Mouse (Mus musculus) stomach, embryonic 15.5 days (tissue): ENCODE measurements around the gene Chn1. TPM values are rescaled to one million over a fixed set of nuclear protein-coding genes. Genes with fewer than 3 reads are reported as not detected.

Experiments
- ATAC-seq: fragments of 200-750 bp; cut with Nextera tagmentation; 2 replicates; pipeline ENCODE4 v1.8.0; 2017; ENCODE audit warnings: low read depth, moderate number of reproducible peaks, moderate TSS enrichment; ENCODE audit not compliant: insufficient read depth, low FRiP score
- H3K27ac ChIP-seq: fragments of 300-500 bp; sonication (generic); 2 replicates; pipeline ENCODE4 v1.5.1; 2015; ENCODE audit warnings: mild to moderate bottlenecking, inconsistent platforms
- H3K27me3 ChIP-seq: fragments of 300-500 bp; sonication (generic); replicated peaks from 2 replicates; pipeline ENCODE4 v1.6.1; 2015; ENCODE audit warnings: inconsistent platforms
- H3K36me3 ChIP-seq: fragments of 300-500 bp; sonication (generic); 2 replicates; pipeline ENCODE4 v1.6.1; 2015; ENCODE audit warnings: inconsistent platforms
- H3K4me1 ChIP-seq: fragments of 300-500 bp; sonication (generic); 2 replicates; pipeline ENCODE4 v1.6.1; 2015; ENCODE audit warnings: inconsistent platforms
- H3K4me2 ChIP-seq: fragments of 300-500 bp; sonication (generic); 2 replicates; pipeline ENCODE4 v1.6.1; 2015; ENCODE audit warnings: mild to moderate bottlenecking, inconsistent platforms
- H3K4me3 ChIP-seq: fragments of 300-500 bp; sonication (generic); replicated peaks from 2 replicates; pipeline ENCODE4 v1.5.1; 2015; ENCODE audit warnings: inconsistent platforms
- H3K9ac ChIP-seq: fragments of 300-500 bp; sonication (generic); 2 replicates; pipeline ENCODE4 v1.6.1; 2015; ENCODE audit warnings: inconsistent platforms
- H3K9me3 ChIP-seq: fragments of 300-500 bp; sonication (generic); 2 replicates; pipeline ENCODE4 v1.6.1; 2016; ENCODE audit warnings: inconsistent platforms
- WGBS: fragments of 180-500 bp; shearing (Covaris S2); methylation state at CpG from one replicate; pipeline ENCODE4 v1.1.7; 2015; 5-methylcytosine and 5-hydroxymethylcytosine counted together
- polyA plus RNA-seq: library from polyadenylated mRNA; unstranded; fragments of >200 nt; fragmentation: Nextera tagmentation; extraction: Ambion mirVana; gene quantifications from 2 replicates; pipeline ENCODE4 v1.2.1, GENCODE M21; 2015

Chn1 gene
- polyA plus RNA-seq, 1 experiment from 2014 or later: 15.8 TPM

DNA sequence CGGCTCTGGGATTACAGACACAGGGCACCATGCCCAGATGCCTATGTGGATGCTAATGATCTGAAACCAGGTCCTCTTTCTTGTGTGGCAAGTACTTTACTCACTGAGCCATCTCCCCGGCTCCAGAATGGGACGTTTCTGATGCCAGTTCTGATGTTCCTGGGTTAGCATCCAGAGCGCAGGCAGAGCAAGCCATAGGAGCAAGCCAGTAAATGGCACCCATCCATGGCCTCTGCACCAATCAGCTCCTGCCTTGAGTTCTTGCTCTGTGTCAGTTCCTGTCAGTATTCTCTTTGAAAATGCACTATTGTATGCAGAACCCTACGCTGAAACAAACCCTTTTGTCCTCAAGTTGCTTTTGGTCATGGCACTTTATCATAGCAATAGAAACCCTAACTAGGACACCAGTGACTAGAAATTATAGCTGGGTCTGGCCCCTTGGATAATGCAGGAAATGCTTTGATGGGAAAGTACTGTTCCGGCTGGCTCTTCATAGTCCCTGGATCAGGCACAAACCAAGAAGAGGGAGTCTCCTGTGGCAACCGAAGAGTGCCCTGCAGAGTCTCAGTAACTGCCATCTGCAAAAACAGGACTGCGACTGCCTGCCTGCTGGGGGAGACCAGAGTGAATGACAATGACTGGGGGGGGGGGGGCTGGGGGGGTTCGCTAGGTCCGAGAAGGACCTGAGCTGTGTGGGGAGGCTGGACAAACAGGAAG lies 188.6 kb downstream of the Chn1 start:
- 63% methylated on average over 10 of the region's 10 CpGs for WGBS
- no peaks in the 10 kb centered on the region for H3K36me3 ChIP-seq
- H3K4me3 ChIP-seq: no peak overlapping the region
- no peaks in the 10 kb centered on the region for H3K27me3 ChIP-seq
- ATAC-seq: no peak
- H3K27ac ChIP-seq: no peak overlapping the region
- H3K4me1 ChIP-seq: peaks cover 23% of the 10 kb centered on the region
- H3K4me2 ChIP-seq: no peak overlapping the region
- H3K9ac ChIP-seq: no peak overlapping the region
- H3K9me3 ChIP-seq: no peaks in the 10 kb centered on the region

DNA sequence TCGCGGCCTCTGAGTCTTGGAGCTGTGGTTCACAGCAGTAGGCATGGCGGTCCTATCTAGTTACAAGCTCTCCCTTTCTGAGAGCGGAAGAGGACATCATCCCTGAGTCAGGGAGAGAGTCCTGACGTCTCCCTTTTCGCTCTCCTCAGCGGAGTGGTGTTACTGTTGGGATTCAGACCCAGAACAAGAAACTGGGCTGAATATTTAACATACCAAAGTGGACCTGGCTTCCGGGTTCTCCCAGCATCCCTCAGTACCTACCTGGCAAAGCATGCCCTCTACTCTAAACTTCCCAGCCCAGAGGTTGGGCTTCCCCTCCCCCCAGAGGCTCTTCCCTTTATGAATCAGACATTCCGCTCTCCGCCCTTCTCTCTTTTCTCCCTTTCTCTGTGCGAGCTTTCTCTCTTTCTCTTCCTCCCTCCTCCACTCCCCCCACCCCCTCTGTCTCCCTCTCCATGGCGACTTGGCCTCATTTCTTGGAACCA lies 189.8 kb downstream of the Chn1 start:
- peak; percentile 68 for ATAC-seq
- Histone ChIP-seq H3K4me1 (peaks cover 15% of the 10 kb centered on the region), H3K4me3 (peak overlapping the region; percentile 45), H3K27ac (peak overlapping the region; percentile 59), H3K27me3 (no peaks in the 10 kb centered on the region), H3K9ac (no peak overlapping the region), H3K36me3 (no peaks in the 10 kb centered on the region), H3K4me2 (peak overlapping the region; percentile 69), H3K9me3 (no peaks in the 10 kb centered on the region)
- 13% methylated on average over 12 of the region's 12 CpGs for WGBS

DNA sequence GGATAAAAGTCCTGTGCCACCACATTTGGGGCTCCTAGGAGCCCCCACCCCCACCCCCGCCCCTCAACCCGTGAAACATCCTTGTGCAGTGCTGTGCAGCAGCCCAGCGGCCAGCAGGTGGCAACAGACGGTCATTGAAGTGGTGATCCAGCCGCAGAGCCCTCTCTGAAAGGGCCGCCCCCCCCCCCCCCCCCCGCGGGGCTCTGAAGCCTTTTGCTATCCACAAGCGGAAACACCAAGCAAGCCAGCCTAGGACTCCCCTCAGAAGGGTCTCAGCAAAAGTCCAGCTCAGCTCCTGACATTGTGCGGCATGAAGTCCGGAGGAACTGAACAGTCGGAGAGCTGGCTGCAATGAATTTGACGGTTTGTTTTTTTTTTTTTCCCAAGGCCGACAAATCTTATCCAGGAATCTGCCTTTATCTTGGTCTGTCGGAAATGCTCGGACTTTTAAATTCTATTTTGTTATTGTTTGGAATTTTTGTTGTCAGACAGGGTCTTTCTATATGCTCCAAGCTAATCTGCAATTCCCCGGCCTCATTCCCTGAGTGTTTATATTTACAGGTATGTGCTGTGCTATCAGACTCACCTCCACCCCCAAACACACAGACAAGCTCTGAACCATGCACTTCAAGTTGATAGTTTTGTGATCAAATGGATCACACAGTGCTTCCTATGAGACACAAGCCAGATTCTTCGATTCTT lies 190.3 kb downstream of the Chn1 start:
- no peak overlapping the region for H3K9ac ChIP-seq
- no peaks in the 10 kb centered on the region for H3K9me3 ChIP-seq
- H3K27me3 ChIP-seq: no peaks in the 10 kb centered on the region
- H3K4me3 ChIP-seq: peak overlapping the region; percentile 45
- H3K4me2 ChIP-seq: peak overlapping the region; percentile 69
- peak; percentile 65 for ATAC-seq
- under 1% methylated on average over 17 of the region's 18 CpGs for WGBS
- 0 out of 2 replicates have a peak, but pooled peaks cover 10% of the 10 kb centered on the region for H3K4me1 ChIP-seq
- H3K27ac ChIP-seq: peak overlapping the region; percentile 59
- no peaks in the 10 kb centered on the region for H3K36me3 ChIP-seq

DNA sequence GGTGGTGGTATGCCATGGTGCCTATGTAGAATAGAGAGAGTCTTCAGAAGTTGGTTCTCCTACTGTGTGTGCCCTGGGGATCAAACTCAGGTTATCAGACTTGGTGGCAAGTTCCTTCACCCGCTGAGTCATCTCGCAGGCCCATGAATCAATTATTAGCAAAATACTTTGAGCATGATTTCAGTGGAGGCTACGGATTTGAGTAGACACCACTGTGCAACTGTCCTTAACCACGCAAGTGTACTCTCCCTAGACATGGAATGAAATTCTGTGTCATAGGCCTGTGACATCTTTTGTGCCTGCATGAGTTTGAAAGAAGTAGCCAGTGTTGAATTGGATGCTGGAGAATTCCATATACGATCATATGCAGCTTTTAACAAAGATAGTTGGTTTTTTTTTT lies 194.4 kb downstream of the Chn1 start:
- no peak overlapping the region for H3K4me3 ChIP-seq
- WGBS: 84% methylated on average over 5 of the region's 5 CpGs
- H3K9me3 ChIP-seq: no peaks in the 10 kb centered on the region
- no peak overlapping the region for H3K9ac ChIP-seq
- H3K4me1 ChIP-seq: 0 out of 2 replicates have a peak, but pooled peaks cover 7% of the 10 kb centered on the region
- H3K36me3 ChIP-seq: no peaks in the 10 kb centered on the region
- no peak overlapping the region for H3K27ac ChIP-seq
- no peaks in the 10 kb centered on the region for H3K27me3 ChIP-seq
- no peak overlapping the region for H3K4me2 ChIP-seq
- ATAC-seq: no peak

DNA sequence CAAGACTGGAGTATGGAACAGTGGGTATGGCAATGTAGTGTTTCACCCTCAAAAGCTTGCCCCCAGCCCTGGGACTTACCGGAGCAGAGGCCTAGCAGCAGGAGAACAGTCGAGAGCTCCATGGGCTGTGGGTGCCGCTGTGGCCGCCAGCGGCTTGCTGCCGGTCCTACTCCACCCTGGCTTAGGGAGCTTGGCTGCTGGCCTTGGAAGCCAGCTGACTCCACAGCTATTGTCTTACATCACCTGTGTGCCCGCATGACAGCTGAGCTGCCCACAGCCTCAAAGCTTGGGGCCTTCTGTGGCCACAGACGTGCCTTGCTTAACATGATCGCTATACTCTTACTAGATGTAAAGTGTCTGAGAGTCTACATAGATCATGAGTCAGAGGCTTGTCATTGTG lies 195.0 kb downstream of the Chn1 start, which contains the start of gene Chrna1:
Chrna1 (minus strand) TSS at position 173 of the 400 bp plus-strand sequence.
- no peak for ATAC-seq
- 94% methylated on average over 9 of the region's 9 CpGs for whole genome bisulfite sequencing
- H3K4me3 ChIP-seq: no peak within 1 kb of the TSS

DNA sequence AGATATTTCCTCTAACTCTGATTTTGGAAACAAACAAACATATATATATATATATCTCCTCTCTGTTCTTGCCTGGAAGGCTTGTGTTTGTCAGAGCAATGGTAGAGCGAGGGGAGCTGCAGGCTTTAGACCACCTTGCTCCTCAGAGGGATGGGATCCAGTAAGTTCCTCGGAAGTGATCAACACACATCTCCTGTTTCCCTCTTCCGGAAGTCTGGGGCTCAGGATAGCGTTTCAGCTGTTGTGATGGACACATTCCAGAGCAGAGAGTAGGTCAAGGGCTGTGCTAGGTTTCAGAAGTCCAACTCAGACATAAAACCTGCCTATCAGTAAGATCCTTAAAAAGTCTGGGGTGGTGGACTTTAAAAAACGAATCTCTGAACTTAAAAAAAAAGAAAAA lies 196.0 kb downstream of the Chn1 start:
- Histone ChIP-seq H3K36me3 (no peaks in the 10 kb centered on the region), H3K4me2 (no peak overlapping the region), H3K4me3 (no peak overlapping the region), H3K9me3 (no peaks in the 10 kb centered on the region), H3K4me1 (no peaks in the 10 kb centered on the region), H3K9ac (no peak overlapping the region), H3K27me3 (no peaks in the 10 kb centered on the region), H3K27ac (no peak overlapping the region)
- no peak for ATAC-seq
- 57% methylated on average over 5 of the region's 5 CpGs for WGBS

More for the DNA sequence above, 195.0 kb downstream of the Chn1 start, which contains the start of gene Chrna1:
- H3K27me3 ChIP-seq: no peaks in the 10 kb centered on the region
- H3K9ac ChIP-seq: no peak within 1 kb of the TSS
- no peak within 1 kb of the TSS for H3K4me2 ChIP-seq
- H3K27ac ChIP-seq: no peak within 1 kb of the TSS
- no peaks in the 10 kb centered on the region for H3K9me3 ChIP-seq
- 0 out of 2 replicates have a peak, but pooled peaks cover 2% of the 10 kb centered on the region for H3K4me1 ChIP-seq
- H3K36me3 ChIP-seq: no peaks in the 10 kb centered on the region

DNA sequence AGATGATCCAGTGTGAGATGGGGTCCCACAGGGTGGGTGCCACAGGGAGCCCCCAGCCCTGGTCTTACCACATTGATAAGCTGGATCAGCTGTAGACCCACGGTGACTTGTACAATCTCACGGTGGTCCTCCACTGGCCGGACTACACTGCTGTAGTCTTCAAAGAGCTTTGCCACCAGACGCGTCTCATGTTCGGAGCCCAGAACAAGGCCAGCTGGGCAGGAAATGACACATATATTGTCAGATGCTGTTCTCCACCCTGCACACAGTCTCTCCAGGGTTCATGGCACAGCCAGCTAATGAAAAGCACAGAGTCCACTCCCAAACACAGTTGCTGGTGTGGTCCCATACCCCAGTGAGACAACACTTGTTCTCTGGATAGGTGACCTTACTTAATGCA lies 200.7 kb downstream of the Chn1 start:
- H3K27ac ChIP-seq: no peak overlapping the region
- no peaks in the 10 kb centered on the region for H3K9me3 ChIP-seq
- no peaks in the 10 kb centered on the region for H3K4me1 ChIP-seq
- H3K27me3 ChIP-seq: no peaks in the 10 kb centered on the region
- no peak overlapping the region for H3K4me3 ChIP-seq
- H3K36me3 ChIP-seq: no peaks in the 10 kb centered on the region
- H3K9ac ChIP-seq: no peak overlapping the region
- H3K4me2 ChIP-seq: no peak overlapping the region
- ATAC-seq: no peak
- WGBS: 87% methylated on average over 6 of the region's 6 CpGs

DNA sequence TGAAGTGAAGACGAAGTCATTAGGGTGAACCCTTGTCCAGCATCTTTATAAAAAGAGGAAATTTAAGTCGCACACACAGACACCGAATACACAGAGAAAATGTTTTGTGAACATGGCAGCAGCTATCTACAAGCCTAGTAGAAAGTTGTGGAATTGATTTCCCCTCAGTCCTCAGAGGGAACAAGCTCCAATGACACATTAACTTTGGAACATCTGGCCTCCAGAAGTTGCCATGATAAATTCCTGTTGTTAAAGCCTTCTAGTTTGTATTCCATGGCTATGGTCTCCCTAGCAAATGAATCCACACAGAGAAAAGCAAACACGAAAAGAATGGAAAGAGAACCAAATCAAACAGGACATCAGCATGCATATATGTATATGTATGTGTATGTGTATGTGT lies 201.6 kb downstream of the Chn1 start:
- no peak overlapping the region for H3K27ac ChIP-seq
- H3K4me3 ChIP-seq: no peak overlapping the region
- ATAC-seq: no peak
- H3K27me3 ChIP-seq: no peaks in the 10 kb centered on the region
- H3K4me1 ChIP-seq: no peaks in the 10 kb centered on the region
- 91% methylated on average over 4 of the region's 4 CpGs for whole genome bisulfite sequencing
- no peak overlapping the region for H3K9ac ChIP-seq
- H3K9me3 ChIP-seq: no peaks in the 10 kb centered on the region
- no peaks in the 10 kb centered on the region for H3K36me3 ChIP-seq
- no peak overlapping the region for H3K4me2 ChIP-seq

DNA sequence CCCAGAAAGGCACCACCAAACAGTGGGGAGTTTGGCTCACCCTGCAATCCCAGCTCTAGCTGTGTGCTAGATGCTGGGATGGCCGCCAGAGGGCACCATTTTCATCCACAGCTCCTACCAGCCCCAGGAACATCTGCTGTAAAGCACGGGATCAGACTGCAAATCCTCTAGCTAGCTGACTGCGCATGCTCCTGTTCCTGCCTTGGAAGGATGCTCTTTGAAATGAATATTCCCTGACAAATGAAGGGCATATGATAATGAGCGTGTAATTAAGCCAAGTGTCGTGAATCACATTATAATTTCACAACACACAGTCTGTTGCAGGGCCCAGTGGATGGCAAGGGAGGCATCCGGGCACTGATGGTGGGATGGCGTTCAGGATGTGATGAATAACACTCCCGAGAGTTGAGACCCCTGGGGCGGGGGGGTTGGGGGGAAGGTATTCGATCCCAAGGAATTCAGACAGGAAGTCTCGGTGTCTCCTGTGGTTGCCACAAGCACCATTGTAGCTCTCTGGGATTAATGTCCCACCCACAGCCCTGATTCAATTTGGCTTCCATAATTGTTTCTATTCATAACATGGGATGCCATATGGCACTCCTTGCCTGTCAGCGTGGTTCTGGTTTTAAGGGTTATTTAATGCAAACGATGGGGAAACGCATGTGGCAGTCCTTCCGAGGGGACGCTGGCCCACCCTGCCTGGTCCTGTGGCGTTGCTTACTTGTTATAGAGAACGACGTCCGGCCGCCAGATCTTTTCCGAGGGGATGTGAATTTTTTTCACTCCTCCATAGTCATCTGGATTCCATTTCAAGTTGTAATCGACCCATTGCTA lies 202.4 kb downstream of the Chn1 start:
- no peak overlapping the region for H3K27ac ChIP-seq
- no peaks in the 10 kb centered on the region for H3K9me3 ChIP-seq
- H3K36me3 ChIP-seq: no peaks in the 10 kb centered on the region
- H3K9ac ChIP-seq: no peak overlapping the region
- H3K27me3 ChIP-seq: no peaks in the 10 kb centered on the region
- H3K4me2 ChIP-seq: peak overlapping the region; percentile 24; the same call in 1 of the 2 replicates
- H3K4me3 ChIP-seq: 0 out of 2 replicates have a peak overlapping the region, but pooled peaks have one; percentile 8
- WGBS: 34% methylated on average over 23 of the region's 23 CpGs
- ATAC-seq: peak; percentile 65; the same call in 1 of the 2 replicates
- no peaks in the 10 kb centered on the region for H3K4me1 ChIP-seq

DNA sequence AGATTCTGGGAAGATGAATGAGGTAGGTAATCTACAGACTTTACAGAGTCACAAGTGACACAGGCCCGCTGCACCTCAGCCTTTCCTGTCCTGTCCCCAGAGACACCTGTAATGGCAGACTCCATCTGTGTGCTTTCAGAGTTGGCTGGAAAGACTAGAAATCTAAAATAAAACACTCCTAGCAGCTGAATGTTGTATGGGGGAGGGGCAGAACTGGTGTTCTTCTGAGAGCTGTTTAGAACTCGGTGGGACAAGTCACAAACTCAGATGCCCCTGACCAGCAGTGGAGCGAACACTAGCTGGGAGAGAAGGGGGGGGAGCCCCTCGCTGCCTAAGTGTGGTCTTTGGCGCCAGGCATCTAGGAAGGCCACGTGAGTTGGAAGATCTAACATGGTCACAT lies 203.2 kb downstream of the Chn1 start:
- Histone ChIP-seq H3K4me1 (no peaks in the 10 kb centered on the region), H3K27me3 (no peaks in the 10 kb centered on the region), H3K4me2 (no peak overlapping the region), H3K9me3 (no peaks in the 10 kb centered on the region), H3K27ac (no peak overlapping the region), H3K9ac (no peak overlapping the region), H3K4me3 (no peak overlapping the region), H3K36me3 (no peaks in the 10 kb centered on the region)
- 65% methylated on average over 6 of the region's 6 CpGs for WGBS
- no peak for ATAC-seq

DNA sequence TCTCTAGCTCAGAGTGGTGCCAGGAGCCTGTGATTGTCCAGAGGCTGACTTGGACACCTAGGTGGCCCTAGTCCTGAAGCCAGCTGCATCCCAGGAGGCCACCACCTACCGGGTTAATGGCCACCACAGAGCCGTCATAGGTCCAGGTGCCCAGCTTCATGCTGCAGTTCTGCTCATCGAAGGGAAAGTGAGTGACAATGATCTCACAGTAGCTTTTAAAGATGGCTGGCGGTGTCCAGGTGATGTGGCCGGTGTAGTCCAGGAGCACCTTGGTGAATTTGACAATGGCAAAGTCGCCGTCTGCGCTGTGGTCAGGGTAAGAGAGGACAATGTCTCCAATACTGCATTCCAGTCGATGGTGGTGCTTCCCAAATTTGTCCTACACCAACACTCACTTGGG lies 203.8 kb downstream of the Chn1 start:
- Histone ChIP-seq H3K27me3 (no peaks in the 10 kb centered on the region), H3K9me3 (no peaks in the 10 kb centered on the region), H3K4me3 (no peak overlapping the region), H3K36me3 (no peaks in the 10 kb centered on the region), H3K27ac (no peak overlapping the region), H3K9ac (no peak overlapping the region), H3K4me1 (no peaks in the 10 kb centered on the region), H3K4me2 (no peak overlapping the region)
- no peak for ATAC-seq
- 93% methylated on average over 9 of the region's 9 CpGs for WGBS
